Mouse (Mus musculus) erythroblast, embryonic 14.5 days (primary cell): ENCODE data around the gene Mogs. TPM values are rescaled to one million over a fixed set of nuclear protein-coding genes. Genes with fewer than 3 reads are reported as not detected.

Experiments
- H3K27me3 ChIP-seq: 2 replicates; pipeline ENCODE4 v1.6.1; 2012; ENCODE audit warnings: inconsistent platforms; ENCODE audit not compliant: control insufficient read depth
- H3K36me3 ChIP-seq: 2 replicates; pipeline ENCODE4 v1.6.1; 2012; ENCODE audit warnings: mild to moderate bottlenecking, inconsistent platforms; ENCODE audit not compliant: control insufficient read depth
- H3K4me1 ChIP-seq: 2 replicates; pipeline ENCODE4 v1.6.1; 2012; ENCODE audit warnings: inconsistent platforms; ENCODE audit not compliant: control insufficient read depth
- H3K4me3 ChIP-seq: replicated peaks from 2 replicates; pipeline ENCODE3; 2012; ENCODE audit warnings: moderate library complexity, mild to moderate bottlenecking, inconsistent platforms
- H3K9me3 ChIP-seq: 2 replicates; pipeline ENCODE4 v1.6.1; 2012; ENCODE audit warnings: low read length, inconsistent platforms, mixed read lengths; ENCODE audit not compliant: control insufficient read depth
- GATA1 ChIP-seq: IDR thresholded peaks from 2 replicates; pipeline ENCODE4 v1.6.1; 2012; ENCODE audit warnings: low read length, inconsistent platforms, mixed read lengths
- TAL1 ChIP-seq: IDR thresholded peaks from 3 replicates; pipeline ENCODE4 v1.6.1; 2012; ENCODE audit warnings: low read length, inconsistent platforms, mixed read lengths
- polyA plus RNA-seq: library from polyadenylated mRNA; stranded (reverse); fragments of >175 nt; gene quantifications from 2 replicates; pipeline ENCODE4 v1.2.3, GENCODE M21; 2012

Gene Mogs
- polyA plus RNA-seq, 1 experiment = 4.2 TPM

DNA sequence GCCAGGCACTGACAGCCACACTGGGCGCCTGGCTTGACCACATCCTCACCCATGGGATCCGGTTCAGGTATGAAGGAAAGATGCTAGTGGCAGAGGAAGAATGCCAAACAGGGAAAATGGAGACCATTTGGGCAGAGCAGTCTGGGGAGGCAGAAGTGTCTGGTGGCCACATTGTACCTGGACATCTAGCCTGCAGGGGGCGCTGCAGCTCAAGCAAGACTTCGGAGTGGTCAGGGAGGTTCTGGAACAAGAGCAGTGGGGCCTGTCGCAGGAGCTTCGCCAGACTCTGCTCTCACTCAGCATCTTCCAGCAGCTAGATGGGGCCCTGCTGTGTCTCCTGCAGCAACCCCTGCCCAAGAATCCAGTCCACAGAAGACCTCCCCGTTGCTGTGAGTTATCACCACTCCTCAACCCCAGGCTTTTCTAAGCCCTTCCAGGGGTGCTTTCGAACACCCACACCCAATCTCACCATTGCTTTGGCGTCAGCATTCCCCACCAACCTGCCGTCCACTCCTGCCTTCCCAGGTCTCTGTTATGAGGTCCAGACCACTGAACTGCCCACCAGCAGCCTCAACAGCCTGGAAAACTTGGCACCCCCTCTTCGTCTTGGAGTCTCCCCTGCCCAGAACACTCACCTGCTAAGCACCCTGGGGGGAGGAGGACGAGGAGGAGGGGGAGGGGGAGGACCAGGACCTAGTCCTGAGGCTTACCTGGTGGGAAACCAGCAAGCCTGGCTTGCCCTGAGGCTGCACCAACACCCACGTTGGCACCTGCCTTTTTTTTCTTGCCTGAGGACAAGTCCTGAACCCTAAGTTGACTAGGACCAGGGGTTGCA, 7.5 kb upstream of the Mogs start:
- no peaks in the 10 kb centered on the region for H3K9me3 ChIP-seq
- H3K36me3 ChIP-seq = peaks cover 72% of the 10 kb centered on the region
- peaks cover 56% of the 10 kb centered on the region for H3K4me1 ChIP-seq
- no peaks in the 10 kb centered on the region for H3K27me3 ChIP-seq
- no peak for TF ChIP-seq TAL1
- no peak for TF ChIP-seq GATA1
- peak overlapping the region; percentile 68 for H3K4me3 ChIP-seq

DNA sequence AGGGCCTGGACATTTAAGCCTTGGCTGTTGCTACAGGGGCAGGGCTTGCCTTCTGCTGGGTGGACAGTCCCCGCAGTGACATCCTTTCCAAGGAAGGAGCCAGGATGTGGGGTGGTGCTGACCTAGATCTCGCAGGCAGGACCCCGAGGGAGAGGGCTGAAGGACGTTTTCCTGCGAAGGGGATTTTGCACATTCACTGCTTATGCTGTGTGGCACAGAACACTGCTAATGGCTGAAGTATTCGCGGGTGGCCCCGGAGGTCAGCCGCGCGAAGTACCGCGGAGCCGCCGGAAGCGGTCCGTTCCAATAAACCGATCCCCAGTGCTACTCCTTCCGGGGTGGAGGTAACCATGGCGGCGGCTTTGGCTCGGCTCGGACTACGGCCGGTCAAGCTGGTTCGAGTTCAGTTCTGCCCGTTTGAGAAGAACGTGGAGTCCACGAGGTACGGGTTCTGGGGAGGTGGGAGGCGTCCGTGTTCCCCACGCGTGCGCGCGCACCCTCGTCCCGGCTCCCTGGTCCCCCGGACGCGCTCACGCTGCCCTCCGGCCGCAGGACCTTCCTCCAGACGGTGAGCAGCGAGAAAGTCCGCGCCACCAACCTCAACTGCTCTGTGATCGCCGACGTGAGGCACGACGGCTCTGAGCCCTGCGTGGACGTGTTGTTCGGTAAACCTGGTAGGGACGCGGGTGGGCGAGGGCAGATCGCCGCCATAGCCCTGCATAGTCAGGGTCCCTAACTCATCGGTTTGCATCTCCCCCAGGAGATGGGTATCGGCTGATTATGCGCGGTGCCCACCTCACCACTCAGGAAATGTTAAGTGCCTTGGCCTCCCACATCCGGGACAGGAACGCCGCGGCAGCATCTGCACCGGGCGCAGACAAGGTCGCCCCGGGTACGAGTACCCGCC, 6.3 kb upstream of the Mogs start, which contains the start of gene Mrpl53:
Gene Mrpl53 (plus strand): TSS at position 279 of the 907 bp plus-strand sequence.
- Histone ChIP-seq H3K36me3 (peaks cover 70% of the 10 kb centered on the region), H3K4me3 (peak within 1 kb of the TSS; percentile 68), H3K27me3 (no peaks in the 10 kb centered on the region), H3K9me3 (no peaks in the 10 kb centered on the region), H3K4me1 (peaks cover 53% of the 10 kb centered on the region)
- TF ChIP-seq GATA1 = no peak
- no peak for TF ChIP-seq TAL1

DNA sequence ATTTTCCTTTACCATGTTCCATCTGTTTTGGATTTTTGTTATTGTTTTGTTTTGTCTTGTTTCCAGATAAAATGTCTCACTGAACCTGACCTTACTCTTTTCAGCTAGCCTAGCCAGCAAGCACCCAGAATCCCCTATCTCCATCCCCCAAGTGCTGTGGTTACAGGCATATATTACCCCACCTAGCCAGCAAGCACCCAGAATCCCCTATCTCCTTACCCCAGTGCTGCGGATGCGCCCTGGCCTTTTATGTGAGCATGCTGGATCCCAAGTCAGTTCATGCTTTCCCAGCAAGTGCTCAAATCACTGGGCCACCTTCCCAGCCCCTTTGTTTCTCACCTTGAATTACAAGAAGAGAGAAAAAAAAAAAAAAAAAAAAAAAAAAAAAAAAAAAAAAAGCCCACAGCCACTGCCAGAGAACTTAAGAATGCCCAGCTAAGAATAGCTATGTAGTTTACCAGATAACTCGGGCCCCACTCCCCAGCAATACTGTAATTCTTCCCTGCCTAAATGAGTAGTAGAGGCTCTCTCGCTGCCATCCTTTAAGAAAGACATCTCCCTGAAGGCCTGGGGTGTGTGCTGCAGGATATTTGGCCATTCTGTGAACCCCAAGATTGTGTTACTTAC, 3.7 kb upstream of the Mogs start:
- no peak overlapping the region for H3K4me3 ChIP-seq
- no peaks in the 10 kb centered on the region for H3K9me3 ChIP-seq
- peaks cover 52% of the 10 kb centered on the region for H3K36me3 ChIP-seq
- no peaks in the 10 kb centered on the region for H3K27me3 ChIP-seq
- TF ChIP-seq GATA1 = no peak
- peaks cover 77% of the 10 kb centered on the region for H3K4me1 ChIP-seq

DNA sequence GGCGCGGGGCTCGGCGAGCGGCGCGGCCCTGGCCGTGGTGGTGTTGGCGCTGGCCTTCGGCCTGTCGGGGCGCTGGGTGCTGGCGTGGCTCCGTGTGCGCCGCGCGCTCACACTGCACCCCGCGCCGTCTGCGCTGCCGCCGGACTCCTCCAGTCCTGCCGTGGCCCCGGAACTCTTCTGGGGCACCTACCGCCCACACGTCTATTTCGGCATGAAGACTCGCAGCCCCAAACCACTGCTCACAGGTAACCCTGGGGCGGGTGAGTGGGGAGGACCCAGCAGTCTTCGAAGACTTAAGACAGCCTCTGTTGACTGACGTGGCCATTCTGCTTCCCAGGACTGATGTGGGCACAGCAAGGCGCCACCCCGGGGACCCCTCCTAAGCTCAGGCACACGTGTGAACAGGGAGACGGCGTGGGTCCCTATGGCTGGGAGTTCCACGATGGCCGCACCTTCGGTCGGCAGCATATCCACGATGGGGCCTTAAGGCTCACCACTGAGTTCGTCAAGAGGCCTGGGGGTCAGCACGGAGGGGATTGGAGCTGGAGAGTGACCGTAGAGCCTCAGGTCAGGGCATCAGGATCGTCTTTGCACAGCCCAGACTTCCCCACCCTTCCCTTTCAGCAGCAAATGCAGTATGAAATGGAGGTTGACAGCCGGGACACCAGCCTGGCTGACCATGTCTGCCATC, 531 bp downstream of the Mogs start:
- Histone ChIP-seq H3K27me3 (no peaks in the 10 kb centered on the region), H3K36me3 (peaks cover 63% of the 10 kb centered on the region), H3K4me3 (peak overlapping the region; percentile 93), H3K9me3 (no peaks in the 10 kb centered on the region), H3K4me1 (peaks cover 86% of the 10 kb centered on the region)
- TF ChIP-seq GATA1 (no peak), TAL1 (no peak)

DNA sequence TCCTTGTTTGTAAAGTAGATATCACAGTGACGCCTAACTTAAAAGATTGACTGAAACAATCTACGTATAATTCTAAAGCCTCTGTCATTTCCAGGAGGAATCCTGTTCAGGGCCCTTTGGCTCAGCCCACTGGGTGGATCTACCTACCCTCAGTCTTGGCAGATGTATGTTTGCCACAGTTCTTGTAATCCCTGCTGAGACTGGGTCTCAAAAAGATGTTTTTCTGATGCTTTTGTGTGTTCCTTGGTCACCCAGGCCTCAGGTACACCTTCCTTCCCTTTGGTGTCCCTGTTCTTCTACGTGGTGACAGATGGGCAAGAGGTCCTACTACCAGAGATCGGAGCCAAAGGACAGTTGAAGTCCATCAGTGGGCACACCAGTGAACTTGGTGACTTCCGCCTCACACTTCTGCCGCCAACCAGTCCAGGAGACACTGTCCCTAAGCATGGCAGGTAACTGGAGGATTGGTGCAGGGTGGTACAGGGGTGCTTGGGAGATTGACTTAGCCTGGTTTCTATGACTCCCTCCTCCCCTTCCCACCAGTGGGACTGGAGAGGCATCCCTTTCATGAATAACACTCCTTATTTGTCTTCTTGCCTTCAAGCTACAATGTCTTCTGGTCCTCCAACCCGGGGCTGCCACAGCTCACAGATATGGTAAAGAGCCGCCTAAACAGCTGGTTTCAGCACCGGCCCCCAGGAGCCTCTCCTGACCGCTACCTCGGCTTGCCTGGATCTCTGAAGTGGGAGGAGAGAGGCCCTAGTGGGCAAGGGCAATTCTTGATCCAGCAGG, 1.3 kb downstream of the Mogs start:
- no peaks in the 10 kb centered on the region for H3K9me3 ChIP-seq
- H3K27me3 ChIP-seq = no peaks in the 10 kb centered on the region
- peaks cover 82% of the 10 kb centered on the region for H3K4me1 ChIP-seq
- peaks cover 56% of the 10 kb centered on the region for H3K36me3 ChIP-seq
- H3K4me3 ChIP-seq = peak overlapping the region; percentile 93
- no peak for TF ChIP-seq TAL1

DNA sequence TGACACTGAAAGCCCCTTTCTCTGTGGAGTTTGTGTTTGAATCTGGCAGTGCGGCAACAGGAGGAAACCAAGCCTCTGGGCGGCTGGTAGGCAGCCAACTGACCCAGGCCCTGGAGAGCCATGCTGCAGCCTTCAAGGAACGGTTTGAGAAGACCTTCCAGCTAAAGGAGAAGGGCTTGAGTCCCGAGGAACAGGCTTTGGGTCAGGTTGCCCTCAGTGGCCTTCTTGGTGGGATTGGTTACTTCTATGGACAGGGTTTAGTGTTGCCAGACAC, 1.8 kb downstream of the Mogs start:
- TF ChIP-seq GATA1 = no peak
- TF ChIP-seq TAL1 = no peak
- H3K4me3 ChIP-seq = no peak overlapping the region
- peaks cover 82% of the 10 kb centered on the region for H3K4me1 ChIP-seq
- H3K9me3 ChIP-seq = no peaks in the 10 kb centered on the region
- H3K27me3 ChIP-seq = no peaks in the 10 kb centered on the region
- H3K36me3 ChIP-seq = peaks cover 51% of the 10 kb centered on the region

DNA sequence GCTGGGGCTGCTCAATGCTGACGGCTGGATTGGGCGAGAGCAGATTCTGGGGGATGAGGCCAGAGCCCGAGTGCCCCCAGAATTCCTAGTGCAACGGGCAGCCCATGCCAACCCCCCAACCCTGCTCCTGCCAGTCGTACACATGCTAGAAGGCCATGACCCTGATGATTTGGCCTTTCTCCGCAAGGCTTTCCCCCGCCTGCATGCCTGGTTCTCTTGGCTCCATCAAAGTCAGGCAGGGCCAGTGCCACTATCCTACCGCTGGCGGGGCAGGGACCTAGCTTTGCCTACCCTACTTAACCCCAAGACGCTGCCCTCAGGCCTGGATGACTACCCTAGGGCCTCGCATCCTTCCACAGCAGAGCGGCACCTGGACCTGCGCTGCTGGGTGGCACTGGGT, 2.3 kb downstream of the Mogs start:
- Histone ChIP-seq H3K9me3 (no peaks in the 10 kb centered on the region), H3K36me3 (peaks cover 50% of the 10 kb centered on the region), H3K4me1 (peaks cover 85% of the 10 kb centered on the region), H3K27me3 (no peaks in the 10 kb centered on the region), H3K4me3 (no peak overlapping the region)
- TF ChIP-seq TAL1 = no peak
- TF ChIP-seq GATA1 = no peak

DNA sequence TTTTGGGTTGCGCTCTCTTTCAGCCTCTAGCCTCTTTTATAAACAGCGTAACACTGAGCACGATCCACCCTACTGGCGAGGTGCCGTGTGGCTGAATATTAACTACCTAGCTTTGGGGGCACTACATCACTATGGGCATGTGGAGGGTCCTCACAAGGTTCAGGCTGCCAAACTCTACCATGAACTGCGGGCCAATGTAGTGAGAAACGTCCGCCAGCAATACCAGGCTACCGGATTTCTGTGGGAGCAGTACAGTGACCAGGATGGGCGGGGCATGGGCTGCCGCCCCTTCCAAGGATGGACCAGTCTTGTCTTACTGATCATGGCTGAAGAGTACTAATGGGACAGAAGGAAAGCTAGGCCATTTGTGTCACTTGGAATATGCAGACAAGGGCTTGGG, 3.1 kb downstream of the Mogs start:
- Histone ChIP-seq H3K4me3 (no peak overlapping the region), H3K9me3 (no peaks in the 10 kb centered on the region), H3K36me3 (peaks cover 51% of the 10 kb centered on the region), H3K27me3 (no peaks in the 10 kb centered on the region), H3K4me1 (peaks cover 91% of the 10 kb centered on the region)
- TF ChIP-seq TAL1 = no peak
